Mouse (Mus musculus) brain, embryonic 14.5 days (tissue): ENCODE measurements around the gene Prlr.

Source experiments
- CTCF ChIP-seq: fragments of 200-500 bp; IDR thresholded peaks from 2 replicates; pipeline ENCODE4 v1.5.1; 2012; ENCODE audit warnings: inconsistent platforms, mild to moderate bottlenecking, moderate library complexity, borderline replicate concordance; ENCODE audit not compliant: insufficient read depth, insufficient read length; ENCODE audit errors: extremely low read depth
- POLR2A ChIP-seq: fragments of 200-500 bp; IDR thresholded peaks from 2 replicates; pipeline ENCODE4 v1.6.1; 2012; ENCODE audit warnings: mild to moderate bottlenecking, inconsistent platforms, borderline replicate concordance; ENCODE audit not compliant: poor library complexity, insufficient read depth, insufficient read length, severe bottlenecking; ENCODE audit errors: extremely low read depth

DNA sequence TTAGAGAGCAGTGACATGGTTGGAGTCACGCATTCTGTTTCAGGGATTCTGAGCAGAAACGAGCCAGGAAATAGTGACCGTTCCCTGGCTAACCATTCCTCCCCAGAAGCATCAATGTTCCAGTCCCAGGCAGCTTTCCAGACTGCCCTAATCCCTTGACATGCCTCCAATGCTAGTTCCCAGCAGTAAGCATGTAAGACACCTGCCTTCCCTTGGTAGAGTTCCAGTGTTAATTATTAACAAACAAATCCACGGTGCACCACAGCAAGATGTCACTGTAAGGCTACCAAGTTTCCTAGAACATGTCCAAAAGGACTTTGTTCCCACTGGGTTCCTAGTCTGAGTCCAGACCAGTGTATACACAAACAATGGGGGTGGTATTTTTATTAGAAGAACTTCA is 48.7 kb downstream of the Prlr start:
- TF ChIP-seq POLR2A (no peak), CTCF (no peak)
